In genomic region chr11:85918388-85918940, GRCm38 (mm10) we compare ENCODE assay signal across 16 mouse cellular contexts. TPM values are rescaled to one million over a fixed set of nuclear protein-coding genes. Genes with fewer than 3 reads are reported as not detected.
A peak's percentile ranks its signal among the peaks of the same experiment; 100 is the strongest.
DNase-seq lines count a peak whose midpoint lies in the region; ATAC-seq and TF ChIP-seq lines count a peak whose summit lies in the region.
"Had no signal": no experiment of that assay in that cellular context is flagged by ENCODE, and none has a peak within 500 bp of the region (broad histone marks: within the 10 kb centered on the region; RNA-seq: fewer than 3 reads in every experiment).

No protein-coding gene starts in this region.

- no peak for ATAC-seq in heart, embryonic 11.5 days (replicated peaks; ENCODE audit: insufficient number of reproducible peaks, low FRiP score, low TSS enrichment)
- ATAC-seq in hindbrain, embryonic 16.5 days, result no peak
- no peak for ATAC-seq in midbrain, embryonic 14.5 days (ENCODE audit: low FRiP score, low TSS enrichment)

- WGBS in heart, embryonic 11.5 days (ENCODE audit: insufficient replicate concordance), result 39% methylated on average over 10 of the region's 10 CpGs
- 54% methylated on average over 10 of the region's 10 CpGs for WGBS in heart, adult 2 months
- WGBS in embryonic facial prominence, embryonic 10.5 days, result 34% methylated on average over 10 of the region's 10 CpGs
- WGBS in hindbrain, embryonic 16.5 days, result 40% methylated on average over 10 of the region's 10 CpGs
- 31% methylated on average over 10 of the region's 10 CpGs for WGBS in midbrain, embryonic 14.5 days

- no peak for TF ChIP-seq POLR2A in heart, adult 2 months (IDR thresholded peaks at IDR 0.05; ENCODE audit: insufficient read depth, low read depth, low read length)

- H3K27me3 ChIP-seq in heart, embryonic 11.5 days (ENCODE audit: control insufficient read depth, insufficient read depth, low read length), result peaks cover 33% of the 10 kb centered on the region
- no peaks in the 10 kb centered on the region for H3K27me3 ChIP-seq in heart, adult 2 months (ENCODE audit: control insufficient read depth, insufficient read depth, low read length)
- peaks cover 94% of the 10 kb centered on the region for H3K27me3 ChIP-seq in embryonic facial prominence, embryonic 10.5 days (replicated peaks; ENCODE audit: low read depth, poor library complexity, severe bottlenecking)
- H3K27me3 ChIP-seq in hindbrain, embryonic 16.5 days (replicated peaks; ENCODE audit: control insufficient read depth, insufficient read depth, low read length), result peaks cover 10% of the 10 kb centered on the region
- no peaks in the 10 kb centered on the region for H3K27me3 ChIP-seq in midbrain, embryonic 14.5 days (ENCODE audit: control insufficient read depth, insufficient read depth, low read length)

- TF ChIP-seq EP300 in heart, adult 2 months (IDR thresholded peaks at IDR 0.05; ENCODE audit: insufficient read depth, low read depth, low read length), result no peak

- no peak overlapping the region for H3K4me3 ChIP-seq in heart, embryonic 11.5 days (ENCODE audit: low read depth, low read length)
- no peak overlapping the region for H3K4me3 ChIP-seq in heart, adult 2 months
- H3K4me3 ChIP-seq in embryonic facial prominence, embryonic 10.5 days, result peak overlapping the region; percentile 35
- no peak overlapping the region for H3K4me3 ChIP-seq in hindbrain, embryonic 16.5 days (ENCODE audit: low read length)
- no peak overlapping the region for H3K4me3 ChIP-seq in midbrain, embryonic 14.5 days (replicated peaks; ENCODE audit: low read depth, low read length)
- H3K4me3 ChIP-seq: erythroblast, embryonic 14.5 days; liver, embryonic 15.5 days had no signal

- TF ChIP-seq CTCF in heart, adult 2 months (IDR thresholded peaks at IDR 0.05), result no peak

- no peaks in the 10 kb centered on the region for H3K79me2 ChIP-seq in heart, adult 2 months (replicated peaks; ENCODE audit: control insufficient read depth, insufficient read depth, low read length)

- H3K36me3 ChIP-seq in heart, embryonic 11.5 days (ENCODE audit: control insufficient read depth, insufficient read depth, low read length), result no peaks in the 10 kb centered on the region
- H3K36me3 ChIP-seq in heart, adult 2 months (ENCODE audit: control insufficient read depth, insufficient read depth, low read length), result no peaks in the 10 kb centered on the region
- H3K36me3 ChIP-seq in embryonic facial prominence, embryonic 10.5 days (replicated peaks), result no peaks in the 10 kb centered on the region; the same call in 1 of the 2 replicates
- H3K36me3 ChIP-seq in hindbrain, embryonic 16.5 days (ENCODE audit: control insufficient read depth, insufficient read depth, low read length), result no peaks in the 10 kb centered on the region
- H3K36me3 ChIP-seq in midbrain, embryonic 14.5 days (ENCODE audit: control insufficient read depth, insufficient read depth, low read length), result no peaks in the 10 kb centered on the region
- H3K36me3 ChIP-seq: liver, embryonic 15.5 days had no signal

- H3K9ac ChIP-seq in heart, embryonic 11.5 days (ENCODE audit: low read depth, low read length), result no peak overlapping the region
- H3K9ac ChIP-seq in heart, adult 2 months (ENCODE audit: low read depth, low read length), result no peak overlapping the region
- H3K9ac ChIP-seq in hindbrain, embryonic 16.5 days (ENCODE audit: low read depth, low read length), result peak overlapping the region; percentile 6; the same call in 1 of the 2 replicates
- no peak overlapping the region for H3K9ac ChIP-seq in midbrain, embryonic 14.5 days (replicated peaks; ENCODE audit: low read length)
- H3K9ac ChIP-seq: liver, embryonic 15.5 days had no signal

- no peak overlapping the region for H3K27ac ChIP-seq in heart, embryonic 11.5 days (ENCODE audit: low read depth, low read length)
- no peak overlapping the region for H3K27ac ChIP-seq in heart, adult 2 months
- peak overlapping the region; percentile 84 for H3K27ac ChIP-seq in embryonic facial prominence, embryonic 10.5 days (replicated peaks)
- H3K27ac ChIP-seq in hindbrain, embryonic 16.5 days (ENCODE audit: low read depth, low read length), result no peak overlapping the region
- 0 out of 2 replicates have a peak overlapping the region, but pooled peaks have one; percentile 32 for H3K27ac ChIP-seq in midbrain, embryonic 14.5 days (replicated peaks; ENCODE audit: low read depth, low read length)
- H3K27ac ChIP-seq: liver, embryonic 15.5 days; macrophage had no signal

- intact Hi-C loops in heart, adult 2 months (cut with DNase I), result no loop called here

- no peak for DNase-seq in heart, adult 2 months
- DNase-seq in embryonic facial prominence, embryonic 10.5 days (ENCODE audit: low spot score), result peak; percentile 56
- no peak for DNase-seq in midbrain, embryonic 14.5 days
- no peak for DNase-seq in spleen, adult 12 weeks (ENCODE audit: low spot score)
- DNase-seq in cerebellum, adult 8-10 months, result no peak
- DNase-seq in frontal cortex, postnatal 10 days (ENCODE audit: low spot score in 2 of 2), result no peak
- DNase-seq: adrenal gland, postnatal 10 days; cerebellum, postnatal 36 days; kidney, postnatal 14 days; thymus, postnatal 25 days had no signal

- H3K9me3 ChIP-seq in heart, embryonic 11.5 days (replicated peaks; ENCODE audit: control insufficient read depth, low read length), result no peaks in the 10 kb centered on the region
- H3K9me3 ChIP-seq in embryonic facial prominence, embryonic 10.5 days, result no peaks in the 10 kb centered on the region
- H3K9me3 ChIP-seq in hindbrain, embryonic 16.5 days (ENCODE audit: control insufficient read depth, low read length), result no peaks in the 10 kb centered on the region
- H3K9me3 ChIP-seq in midbrain, embryonic 14.5 days (ENCODE audit: control insufficient read depth, low read length), result no peaks in the 10 kb centered on the region
- H3K9me3 ChIP-seq: liver, embryonic 15.5 days had no signal

- peaks cover 4% of the 10 kb centered on the region; the same call in 1 of the 2 replicates for H3K4me1 ChIP-seq in heart, embryonic 11.5 days (ENCODE audit: control insufficient read depth, insufficient read depth, low read length)
- H3K4me1 ChIP-seq in heart, adult 2 months (ENCODE audit: control insufficient read depth, insufficient read depth, low read length), result no peaks in the 10 kb centered on the region
- H3K4me1 ChIP-seq in embryonic facial prominence, embryonic 10.5 days, result peaks cover 47% of the 10 kb centered on the region
- peaks cover 11% of the 10 kb centered on the region for H3K4me1 ChIP-seq in hindbrain, embryonic 16.5 days (ENCODE audit: control insufficient read depth, insufficient read depth, low read depth, low read length)
- peaks cover 23% of the 10 kb centered on the region for H3K4me1 ChIP-seq in midbrain, embryonic 14.5 days (ENCODE audit: control insufficient read depth, insufficient read depth, low read length)
- H3K4me1 ChIP-seq: liver, embryonic 15.5 days had no signal

- H3K4me2 ChIP-seq in heart, embryonic 11.5 days, result peak overlapping the region; percentile 27; the same call in 1 of the 2 replicates
- no peak overlapping the region for H3K4me2 ChIP-seq in hindbrain, embryonic 16.5 days (ENCODE audit: low read length)
- peak overlapping the region; percentile 33 for H3K4me2 ChIP-seq in midbrain, embryonic 14.5 days (ENCODE audit: low read length)
- H3K4me2 ChIP-seq: liver, embryonic 15.5 days had no signal

RNA-seq across cellular contexts. Expression of gene Tbx4, which starts 32.2 kb away (rescaled TPM):
- polyA plus RNA-seq in heart, embryonic 11.5 days (2014; fragmentation: Nextera tagmentation; extraction: Ambion mirVana), result 0.49 and 0.82 TPM in 2 replicates
- not detected for total RNA-seq in heart, adult 2 months (2021)
- polyA plus RNA-seq in heart, adult 2 months (2012; rRNA removed), result 0.09 and 0.55 TPM in 2 replicates
- polyA plus RNA-seq in embryonic facial prominence, embryonic 10.5 days (2016; fragmentation: Nextera tagmentation; extraction: Ambion mirVana), result 1.0 and 1.4 TPM in 2 replicates
- 0.40 TPM in 2 replicates for polyA plus RNA-seq in hindbrain, embryonic 16.5 days (2015; fragmentation: Nextera tagmentation; extraction: Ambion mirVana)
- polyA plus RNA-seq in midbrain, embryonic 14.5 days (2014; fragmentation: Nextera tagmentation; extraction: Ambion mirVana), result 0.21 and 0.22 TPM in 2 replicates
- polyA plus RNA-seq: erythroblast, embryonic 14.5 days; intestine, embryonic 14.5 days; liver, embryonic 15.5 days; macrophage had no signal

Comparison
In these comparisons a context has a peak if more than half of its experiments do, and no peak if none do; other contexts are left out.
1. H3K27ac ChIP-seq: peak in embryonic facial prominence, embryonic 10.5 days (single experiment) and midbrain, embryonic 14.5 days (single experiment); none in heart, embryonic 11.5 days (single experiment), heart, adult 2 months (single experiment) and hindbrain, embryonic 16.5 days (single experiment).